Mouse (Mus musculus) lung, adult 2 months (tissue): Measurements from ENCODE around the gene H2afj. TPM values are rescaled to one million over a fixed set of nuclear protein-coding genes. Genes with fewer than 3 reads are reported as not detected.

Experiments used
- DNase-seq: peaks from one replicate; pipeline ENCODE4 v3.0.0; 2022
- H3K4me1 ChIP-seq: fragments of 200-500 bp; 2 replicates; pipeline ENCODE4 v1.6.1; 2011; ENCODE audit warnings: low read length; ENCODE audit not compliant: control insufficient read depth, insufficient read depth
- H3K4me3 ChIP-seq: fragments of 200-500 bp; replicated peaks from 2 replicates; pipeline ENCODE3; 2011; ENCODE audit warnings: low read depth, mild to moderate bottlenecking, control low read depth, low read length; ENCODE audit errors: extremely low read depth
- CTCF ChIP-seq: fragments of 200-500 bp; IDR thresholded peaks from 2 replicates; pipeline ENCODE4 v1.5.1; 2011; ENCODE audit warnings: mild to moderate bottlenecking, low read length, control low read depth; ENCODE audit not compliant: insufficient read depth
- POLR2A ChIP-seq: fragments of 200-500 bp; IDR thresholded peaks from 2 replicates; pipeline ENCODE4 v1.6.1; 2011; ENCODE audit warnings: low read depth, mild to moderate bottlenecking, control low read depth, low read length, borderline replicate concordance; ENCODE audit errors: extremely low read depth
- WGBS: fragments of 180-500 bp; shearing (Covaris S2); methylation state at CpG from one replicate; pipeline ENCODE4 v1.1.7; 2018; 5-methylcytosine and 5-hydroxymethylcytosine counted together
- polyA plus RNA-seq: library from polyadenylated mRNA; depleted of rRNA; stranded (reverse); fragments of >200 nt; gene quantifications from 2 replicates; pipeline ENCODE4 v1.2.3, GENCODE M21; 2012

The H2afj gene
- polyA plus RNA-seq, 1 experiment = 242 TPM

- Histone ChIP-seq H3K4me3 (no peak overlapping the region), H3K4me1 (no peaks in the 10 kb centered on the region)
- no peak for DNase-seq
- WGBS = 80% methylated on average over 3 of the region's 3 CpGs
- TF ChIP-seq CTCF (no peak), POLR2A (no peak)
These were observed 29.3 kb downstream of the H2afj start for GRCm38 (mm10) chr6:136837323-136837722.

GRCm38 (mm10) chr6:136844903-136845302 is 36.9 kb downstream of the H2afj start:
- WGBS = 59% methylated on average over 2 of the region's 2 CpGs
- TF ChIP-seq CTCF (no peak), POLR2A (no peak)
- no peak for DNase-seq

GRCm38 (mm10) chr6:136845706-136846480 is 37.8 kb downstream of the H2afj start:
- DNase-seq = no peak
- 68% methylated on average over 5 of the region's 5 CpGs for WGBS

More at GRCm38 (mm10) chr6:136844903-136845302, 36.9 kb downstream of the H2afj start:
- no peak overlapping the region for H3K4me3 ChIP-seq
- H3K4me1 ChIP-seq = no peaks in the 10 kb centered on the region

GRCm38 (mm10) chr6:136847267-136847666 is 39.2 kb downstream of the H2afj start:
- no peak for TF ChIP-seq POLR2A
- no peak for TF ChIP-seq CTCF
- DNase-seq = no peak
- Histone ChIP-seq H3K4me1 (no peaks in the 10 kb centered on the region; the same call in 1 of the 2 replicates), H3K4me3 (no peak overlapping the region)
- WGBS = 91% methylated on average over 3 of the region's 3 CpGs

More at GRCm38 (mm10) chr6:136845706-136846480, 37.8 kb downstream of the H2afj start:
- Histone ChIP-seq H3K4me1 (no peaks in the 10 kb centered on the region; the same call in 1 of the 2 replicates), H3K4me3 (no peak overlapping the region)
- TF ChIP-seq POLR2A (no peak), CTCF (no peak)

GRCm38 (mm10) chr6:136847790-136848189 is 39.7 kb downstream of the H2afj start:
- WGBS = 7% methylated on average over 2 of the region's 2 CpGs
- H3K4me1 ChIP-seq = no peaks in the 10 kb centered on the region; the same call in 1 of the 2 replicates
- TF ChIP-seq CTCF (peak; percentile 68), POLR2A (no peak)
- DNase-seq = peak; percentile 50
- H3K4me3 ChIP-seq = no peak overlapping the region

- Histone ChIP-seq H3K4me1 (no peaks in the 10 kb centered on the region; the same call in 1 of the 2 replicates), H3K4me3 (no peak overlapping the region)
- no peak for TF ChIP-seq CTCF
- no peak for TF ChIP-seq POLR2A
- no peak for DNase-seq
- 85% methylated on average over 8 of the region's 8 CpGs for WGBS
These were observed 40.4 kb downstream of the H2afj start for GRCm38 (mm10) chr6:136848399-136848798.

- WGBS = 85% methylated on average over 5 of the region's 5 CpGs
- no peak overlapping the region for H3K4me3 ChIP-seq
- no peaks in the 10 kb centered on the region; the same call in 1 of the 2 replicates for H3K4me1 ChIP-seq
- TF ChIP-seq CTCF (no peak), POLR2A (no peak)
- DNase-seq = no peak
These were observed 40.9 kb downstream of the H2afj start for GRCm38 (mm10) chr6:136848971-136849370.

- WGBS = 50% methylated on average over 6 of the region's 6 CpGs
- H3K4me1 ChIP-seq = no peaks in the 10 kb centered on the region; the same call in 1 of the 2 replicates
- TF ChIP-seq POLR2A = no peak
- no peak overlapping the region for H3K4me3 ChIP-seq
- no peak for DNase-seq
These were observed 42.2 kb downstream of the H2afj start for GRCm38 (mm10) chr6:136850267-136850666.

- TF ChIP-seq POLR2A (no peak), CTCF (no peak)
- no peak for DNase-seq
- 77% methylated on average over 4 of the region's 4 CpGs for WGBS
- Histone ChIP-seq H3K4me1 (peaks cover under 1% of the 10 kb centered on the region), H3K4me3 (no peak overlapping the region)
These were observed 44.3 kb downstream of the H2afj start for GRCm38 (mm10) chr6:136852348-136852747.

- TF ChIP-seq CTCF (no peak), POLR2A (no peak)
- Histone ChIP-seq H3K4me3 (no peak overlapping the region), H3K4me1 (peaks cover 5% of the 10 kb centered on the region)
- no peak for DNase-seq
- 55% methylated on average over 3 of the region's 3 CpGs for WGBS
These were observed 44.7 kb downstream of the H2afj start for GRCm38 (mm10) chr6:136852762-136853161.
